Mouse (Mus musculus) Muller cell, postnatal 12 days (primary cell): Measurements from ENCODE around the gene Txnip.

Experiments
- DNase-seq: peaks from one replicate; pipeline ENCODE4 v3.0.0-alpha.2; 2015; ENCODE audit errors: inconsistent ontology term

The Txnip gene

GRCm38 (mm10) chr3:96551203-96551602 lies 6.6 kb upstream of the Txnip start:
- DNase-seq, result no peak

GRCm38 (mm10) chr3:96551890-96552289 lies 5.9 kb upstream of the Txnip start:
- no peak for DNase-seq

GRCm38 (mm10) chr3:96553601-96554000 lies 4.2 kb upstream of the Txnip start:
- no peak for DNase-seq

GRCm38 (mm10) chr3:96554251-96554650 lies 3.5 kb upstream of the Txnip start:
- DNase-seq, result no peak

- peak; percentile 65 for DNase-seq
These were observed 2.6 kb upstream of the Txnip start for GRCm38 (mm10) chr3:96555041-96555596.

GRCm38 (mm10) chr3:96555999-96556614 lies 1.6 kb upstream of the Txnip start:
- DNase-seq, result no peak

GRCm38 (mm10) chr3:96556651-96557635 lies 814 bp upstream of the Txnip start:
- no peak for DNase-seq

GRCm38 (mm10) chr3:96558159-96558558 lies 402 bp downstream of the Txnip start:
- DNase-seq, result no peak

GRCm38 (mm10) chr3:96558668-96559196 lies 975 bp downstream of the Txnip start:
- no peak for DNase-seq

- DNase-seq, result no peak
These were observed 1.7 kb downstream of the Txnip start for GRCm38 (mm10) chr3:96559398-96559910.

- no peak for DNase-seq
These were observed 2.4 kb downstream of the Txnip start for GRCm38 (mm10) chr3:96559911-96560850.

GRCm38 (mm10) chr3:96560881-96561668 lies 3.3 kb downstream of the Txnip start:
- no peak for DNase-seq

GRCm38 (mm10) chr3:96561946-96562681 lies 4.4 kb downstream of the Txnip start:
- no peak for DNase-seq

GRCm38 (mm10) chr3:96563267-96563666 lies 5.5 kb downstream of the Txnip start:
- DNase-seq, result no peak

GRCm38 (mm10) chr3:96563911-96564632 lies 6.3 kb downstream of the Txnip start:
- no peak for DNase-seq

- DNase-seq, result no peak
These were observed 6.9 kb downstream of the Txnip start for GRCm38 (mm10) chr3:96564633-96565032.

- no peak for DNase-seq
These were observed 7.3 kb downstream of the Txnip start for GRCm38 (mm10) chr3:96565105-96565504.

- DNase-seq, result no peak
These were observed 9.1 kb downstream of the Txnip start for GRCm38 (mm10) chr3:96566661-96567450.
